Mouse (Mus musculus) olfactory bulb, adult 2 months (tissue): ENCODE data around the gene Auts2.

Source experiments
- CTCF ChIP-seq: fragments of 200-500 bp; IDR thresholded peaks from 2 replicates; pipeline ENCODE4 v1.5.1; 2012; ENCODE audit warnings: low read depth, mild to moderate bottlenecking, low read length, moderate library complexity; ENCODE audit not compliant: insufficient read depth
- POLR2A ChIP-seq: fragments of 200-500 bp; IDR thresholded peaks from 2 replicates; pipeline ENCODE4 v1.6.1; 2012; ENCODE audit warnings: mild to moderate bottlenecking, low read depth, low read length, moderate library complexity; ENCODE audit not compliant: insufficient read depth

GRCm38 (mm10) chr5:132391831-132392763 lies 151.0 kb downstream of the Auts2 start:
- no peak for TF ChIP-seq POLR2A
- no peak for TF ChIP-seq CTCF
